Mouse (Mus musculus) intestine, embryonic 14.5 days (tissue): Measurements from ENCODE around the gene Nectin2. TPM values are rescaled to one million over a fixed set of nuclear protein-coding genes. Genes with fewer than 3 reads are reported as not detected.

Experiments used
- polyA plus RNA-seq: library from polyadenylated mRNA; unstranded; fragments of >200 nt; fragmentation: Nextera tagmentation; extraction: Ambion mirVana; gene quantifications from 2 replicates; pipeline ENCODE4 v1.2.1, GENCODE M21; 2014

Gene Nectin2
- polyA plus RNA-seq, 1 experiment from 2014 or later, result 136 TPM

Other genes with a start within 250 kb of the Nectin2 start
- 0.93 and 1.2 TPM in 2 replicates for gene Bloc1s3, start 242.1 kb downstream of the Nectin2 start, polyA plus RNA-seq
- gene Trappc6a, start 242.1 kb downstream of the Nectin2 start, polyA plus RNA-seq, result 113 TPM in 2 replicates
- 0.09 and 0.27 TPM in 2 replicates for gene Nkpd1, start 232.6 kb downstream of the Nectin2 start, polyA plus RNA-seq
- gene Ppp1r37, start 187.4 kb downstream of the Nectin2 start, polyA plus RNA-seq, result 4.4 and 6.0 TPM in 2 replicates
- gene Zfp296, start 173.2 kb downstream of the Nectin2 start, polyA plus RNA-seq, result 1.1 and 1.4 TPM in 2 replicates
- 176 and 180 TPM in 2 replicates for gene Gemin7, start 172.9 kb downstream of the Nectin2 start, polyA plus RNA-seq
- 41.4 and 46.4 TPM in 2 replicates for gene Clasrp, start 146.0 kb downstream of the Nectin2 start, polyA plus RNA-seq
- gene Relb, start 121.0 kb downstream of the Nectin2 start, polyA plus RNA-seq, result 9.4 and 9.5 TPM in 2 replicates
- 75.2 and 84.6 TPM in 2 replicates for gene Clptm1, start 85.5 kb downstream of the Nectin2 start, polyA plus RNA-seq
- 11.5 and 13.7 TPM in 2 replicates for gene Apoc2, start 72.5 kb downstream of the Nectin2 start, polyA plus RNA-seq
- gene Gm44805, start 69.1 kb downstream of the Nectin2 start, polyA plus RNA-seq, result not detected in 2 replicates
- gene Apoc4, start 69.0 kb downstream of the Nectin2 start, polyA plus RNA-seq, result 0.17 TPM in 1 of 2 replicates, not detected in the other
- gene Apoc1, start 57.8 kb downstream of the Nectin2 start, polyA plus RNA-seq, result 8.3 and 9.1 TPM in 2 replicates
- gene Apoe, start 51.3 kb downstream of the Nectin2 start, polyA plus RNA-seq, result 227 and 233 TPM in 2 replicates
- 143 and 174 TPM in 2 replicates for gene Tomm40, start 35.0 kb downstream of the Nectin2 start, polyA plus RNA-seq
- gene Bcam, start 20.5 kb upstream of the Nectin2 start, polyA plus RNA-seq, result 89.6 and 93.4 TPM in 2 replicates
- 13.5 and 14.0 TPM in 2 replicates for gene Cblc, start 46.3 kb upstream of the Nectin2 start, polyA plus RNA-seq
- 9.5 and 13.5 TPM in 2 replicates for gene Bcl3, start 72.3 kb upstream of the Nectin2 start, polyA plus RNA-seq
- 0.31 and 0.42 TPM in 2 replicates for gene Gm19345, start 101.5 kb upstream of the Nectin2 start, polyA plus RNA-seq
- not detected in 2 replicates for gene Ceacam16, start 110.8 kb upstream of the Nectin2 start, polyA plus RNA-seq
- gene Ceacam19, start 137.5 kb upstream of the Nectin2 start, polyA plus RNA-seq, result not detected in 2 replicates
- gene Pvr, start 170.7 kb upstream of the Nectin2 start, polyA plus RNA-seq, result 10.6 and 11.9 TPM in 2 replicates
- 1.1 and 1.7 TPM in 2 replicates for gene Igsf23, start 200.3 kb upstream of the Nectin2 start, polyA plus RNA-seq
- 0.05 TPM in 1 of 2 replicates, not detected in the other for gene Ceacam20, start 214.9 kb upstream of the Nectin2 start, polyA plus RNA-seq
- not detected in 2 replicates for gene Nlrp9b, start 241.0 kb upstream of the Nectin2 start, polyA plus RNA-seq